Mouse (Mus musculus) adrenal gland, adult (tissue): ENCODE data around the gene Cd248.

Source experiments
- DNase-seq, 2 experiments: peaks; one replicate each; pipeline ENCODE4 v3.0.0; 2022 to 2023; ENCODE audit warnings: low spot score in 1 of 2; ENCODE audit not compliant: inconsistent age in 2 of 2

Gene Cd248

DNA sequence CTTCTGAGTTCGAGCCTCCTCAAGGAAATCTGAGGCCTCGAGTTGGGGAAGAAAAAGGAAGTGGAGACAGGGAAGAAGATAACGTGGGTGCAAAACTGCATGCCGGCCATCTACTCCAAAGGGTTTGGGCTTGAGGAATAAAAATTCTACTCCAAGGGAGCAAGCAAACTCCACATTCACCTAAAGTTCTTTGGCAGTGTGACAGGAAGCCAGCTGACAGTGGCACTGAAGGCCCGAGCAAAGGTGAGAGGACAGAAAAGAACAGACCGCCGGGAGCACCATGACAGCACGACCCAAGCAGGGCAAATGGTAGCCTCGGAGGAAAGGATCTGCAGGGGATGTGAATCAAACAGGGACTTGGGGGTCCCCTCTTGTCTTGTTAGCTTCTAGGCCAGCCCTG is 38.2 kb downstream of the Cd248 start:
- DNase-seq = no peak

- DNase-seq = peak; percentile 99
These were observed 38.9 kb downstream of the Cd248 start, which contains the start of gene Rab1b for GRCm38 (mm10) chr19:5106731-5107191. Gene Rab1b, minus strand, starts transcription at chr19:5107072.

- DNase-seq = peak in 1 of 2 experiments; percentile 64
These were observed 39.8 kb downstream of the Cd248 start for GRCm38 (mm10) chr19:5107556-5108270.

- peak; percentile 56 to 76 for DNase-seq
These were observed 40.3 kb downstream of the Cd248 start for GRCm38 (mm10) chr19:5108271-5108575.

- DNase-seq = no peak
These were observed 40.8 kb downstream of the Cd248 start for GRCm38 (mm10) chr19:5108702-5109101.

GRCm38 (mm10) chr19:5109659-5110453 is 42.0 kb downstream of the Cd248 start:
- DNase-seq = peak; percentile 14 to 63

DNA sequence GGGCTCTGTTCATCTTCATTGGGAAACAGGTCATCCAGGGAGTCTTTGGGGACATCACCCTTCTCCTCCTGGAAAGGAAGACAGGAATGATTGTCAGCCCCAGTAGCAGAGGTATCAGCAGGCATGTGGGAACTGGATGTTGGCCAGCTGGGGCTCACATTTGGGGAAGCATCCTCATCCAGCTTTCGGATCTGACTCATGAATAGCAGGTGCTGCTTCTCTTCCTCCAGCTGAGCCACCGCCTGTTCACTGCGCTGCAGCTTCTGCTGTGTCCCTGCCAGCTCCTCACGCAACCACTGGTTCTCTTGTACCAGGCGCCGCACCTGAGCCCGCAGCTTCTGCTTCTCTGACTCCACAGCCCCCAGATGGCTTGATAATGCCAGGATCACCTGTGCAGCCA is 45.9 kb downstream of the Cd248 start:
- peak in 1 of 2 experiments; percentile 23 for DNase-seq

GRCm38 (mm10) chr19:5117494-5118383 is 49.9 kb downstream of the Cd248 start:
- DNase-seq = peak; percentile 94 to 97

DNA sequence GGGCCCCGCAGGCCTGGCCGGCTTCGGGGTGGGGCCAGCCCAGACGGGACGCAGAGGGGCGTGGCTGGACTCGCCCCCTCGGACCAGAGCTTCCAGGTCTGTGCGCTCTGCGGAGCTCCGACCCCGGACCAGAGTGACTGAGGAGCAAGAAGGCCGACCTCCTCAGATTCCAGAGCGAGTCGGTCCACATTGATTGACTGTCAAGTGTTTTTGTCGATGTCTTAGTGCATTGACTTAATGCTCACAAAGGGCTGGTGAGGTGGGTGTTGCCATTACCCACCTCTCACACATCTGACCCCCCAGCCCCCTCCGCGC is 50.5 kb downstream of the Cd248 start, which contains the start of gene Klc2:
Klc2 (minus strand) TSS at position 177 of the 315 bp plus-strand sequence.
- no peak for DNase-seq
